Mouse (Mus musculus): ENCODE data around the gene Olfr322.

DNA sequence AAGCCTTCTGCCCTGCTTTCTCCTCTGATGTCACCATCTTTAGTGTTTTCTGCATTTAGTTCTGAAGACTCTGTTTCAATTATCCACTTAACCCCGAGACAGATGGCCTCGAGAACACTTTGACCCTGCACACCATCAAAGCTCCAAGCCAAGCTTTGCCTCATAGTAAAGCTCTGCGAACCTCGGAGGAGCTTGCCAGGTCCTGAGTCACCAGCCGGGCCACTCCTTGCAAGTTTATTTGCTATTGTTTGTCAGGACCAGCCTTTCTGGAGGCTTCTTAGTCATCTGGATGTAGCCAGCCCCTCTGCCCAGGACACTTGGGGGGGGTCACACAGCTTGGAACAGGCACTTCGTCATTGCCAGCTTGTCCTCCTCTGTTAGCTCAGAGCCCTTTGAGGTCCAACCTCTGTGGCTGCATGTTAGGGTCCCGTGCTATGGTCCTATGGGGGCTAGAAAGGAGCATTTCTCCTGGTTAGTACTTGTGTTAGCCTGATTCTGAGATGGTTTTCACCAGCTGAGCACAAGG is 20.3 kb upstream of the Olfr322 start:
- TF ChIP-seq CTCF (IDR thresholded peaks at IDR 0.05; ENCODE audit: insufficient read depth, low read length) (no peak), POLR2A (IDR thresholded peaks at IDR 0.05; ENCODE audit: borderline replicate concordance, extremely low read depth, low read depth, low read length) (no peak)
